Mouse (Mus musculus) C2C12 (cell line): Measurements from ENCODE around the gene Strn.

Source experiments
- CTCF ChIP-seq: IDR thresholded peaks from one replicate; pipeline ENCODE4 v1.5.1; 2011; ENCODE audit not compliant: control insufficient read depth, insufficient read depth, insufficient read length
- MAX ChIP-seq: IDR thresholded peaks from one replicate; pipeline ENCODE4 v1.6.1; 2011; ENCODE audit warnings: mild to moderate bottlenecking, control low read depth
- USF1 ChIP-seq: IDR thresholded peaks from one replicate; pipeline ENCODE4 v1.6.1; 2011; ENCODE audit warnings: low read depth, mild to moderate bottlenecking, control low read depth, moderate library complexity

DNA sequence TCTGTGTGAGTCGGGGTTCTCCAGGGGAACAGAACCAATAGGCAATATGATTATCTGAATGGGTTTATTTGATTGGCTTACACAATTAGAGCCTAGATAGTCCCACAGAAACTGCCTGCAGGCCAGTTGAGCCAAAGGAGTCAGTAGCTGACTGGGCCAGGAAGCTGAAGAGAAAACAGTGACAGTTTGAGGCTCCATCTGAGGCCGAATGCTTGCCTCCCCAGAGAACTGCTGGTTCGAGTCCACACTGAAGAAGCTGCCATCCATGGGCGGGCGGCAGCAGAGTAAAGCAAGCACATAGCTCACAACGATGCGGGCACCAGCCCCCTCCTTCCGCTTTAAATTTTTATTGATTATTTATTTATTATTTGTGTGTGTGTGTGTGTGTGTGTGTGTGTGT is 128.3 kb downstream of the Strn start:
- TF ChIP-seq CTCF = no peak
- TF ChIP-seq USF1 = no peak
- no peak for TF ChIP-seq MAX
